ENCODE assay signal across 23 mouse cellular contexts in the genomic region with DNA sequence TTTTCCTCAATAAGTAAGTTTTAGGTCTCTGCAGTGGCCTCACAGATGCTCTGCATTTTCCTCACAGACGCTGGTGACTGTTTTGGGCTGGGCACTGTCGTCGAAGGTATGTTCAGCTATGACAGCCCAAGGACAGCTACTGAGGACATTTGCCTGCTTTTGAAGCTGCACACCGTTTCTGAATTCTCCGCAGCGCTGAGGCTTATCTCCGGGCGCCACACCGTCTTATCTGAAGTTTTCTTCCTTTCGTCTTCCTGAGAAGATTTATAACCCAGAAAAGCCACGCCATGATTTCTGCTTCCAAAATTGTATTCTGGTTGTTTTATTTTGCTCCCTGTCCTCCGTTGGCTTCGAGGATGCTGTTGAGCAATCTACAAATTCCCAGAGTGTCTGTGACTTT. TPM values are rescaled to one million over a fixed set of nuclear protein-coding genes. Genes with fewer than 3 reads are reported as not detected.
DNase-seq lines count a peak whose midpoint lies in the region; ATAC-seq lines count a peak whose summit lies in the region.
"Had no signal": no experiment of that assay in that cellular context is flagged by ENCODE, and none has a peak within 500 bp of the region (broad histone marks: within the 10 kb centered on the region; RNA-seq: fewer than 3 reads in every experiment).

No protein-coding gene starts in this region.

- no peak overlapping the region for H3K9ac ChIP-seq in heart, embryonic 12.5 days
- peak overlapping the region; percentile 35; the same call in 1 of the 2 replicates for H3K9ac ChIP-seq in heart, embryonic 16.5 days (ENCODE audit: low read length)
- H3K9ac ChIP-seq: embryonic facial prominence, embryonic 13.5 days; forebrain, embryonic 13.5 days; forebrain, postnatal 0 days; hindbrain, embryonic 14.5 days; intestine, embryonic 15.5 days had no signal

- H3K4me3 ChIP-seq in heart, embryonic 12.5 days: no peak overlapping the region
- no peak overlapping the region for H3K4me3 ChIP-seq in heart, embryonic 16.5 days (ENCODE audit: low read length)
- H3K4me3 ChIP-seq in forebrain, embryonic 10.5 days: no peak overlapping the region
- H3K4me3 ChIP-seq: embryonic facial prominence, embryonic 13.5 days; forebrain, embryonic 13.5 days; hindbrain, embryonic 10.5 days; intestine, embryonic 15.5 days had no signal

- peak; percentile 22 to 59 for DNase-seq in adrenal gland, adult (ENCODE audit: inconsistent age in 2 of 2, low spot score in 1 of 2)
- no peak for DNase-seq in adrenal gland, postnatal 4 days (ENCODE audit: low spot score in 2 of 2)
- DNase-seq in heart, postnatal 14 days: no peak
- no peak for DNase-seq in heart, adult 18-20 months
- no peak for DNase-seq in forebrain, embryonic 10.5 days (ENCODE audit: extremely low spot score, low spot score)
- DNase-seq: B cell, adult 2 months; cerebellum, adult 11-12 months; cerebellum, adult 9-10 months; cerebellum, postnatal 25 days; forebrain, postnatal 0 days; gastrocnemius, postnatal 25 days; kidney, adult 18-20 months had no signal

- peak overlapping the region; percentile 39 for H3K4me2 ChIP-seq in heart, embryonic 12.5 days
- H3K4me2 ChIP-seq in heart, embryonic 16.5 days (ENCODE audit: low read depth, low read length): 0 out of 2 replicates have a peak overlapping the region, but pooled peaks have one; percentile 14
- H3K4me2 ChIP-seq: embryonic facial prominence, embryonic 13.5 days; forebrain, embryonic 13.5 days; hindbrain, embryonic 14.5 days; intestine, embryonic 15.5 days had no signal

- no peak overlapping the region for H3K27ac ChIP-seq in heart, embryonic 12.5 days (ENCODE audit: poor library complexity, severe bottlenecking)
- H3K27ac ChIP-seq in heart, embryonic 16.5 days (ENCODE audit: low read length): no peak overlapping the region
- H3K27ac ChIP-seq in forebrain, embryonic 10.5 days: no peak overlapping the region
- H3K27ac ChIP-seq: embryonic facial prominence, embryonic 13.5 days; forebrain, embryonic 13.5 days; hindbrain, embryonic 10.5 days; hindbrain, embryonic 14.5 days; intestine, embryonic 15.5 days had no signal

- H3K36me3 ChIP-seq in heart, embryonic 12.5 days: peaks cover 23% of the 10 kb centered on the region
- peaks cover 22% of the 10 kb centered on the region for H3K36me3 ChIP-seq in heart, embryonic 16.5 days (ENCODE audit: control insufficient read depth, insufficient read depth)
- H3K36me3 ChIP-seq in forebrain, embryonic 10.5 days (replicated peaks): no peaks in the 10 kb centered on the region
- H3K36me3 ChIP-seq: G1E had no signal

- peaks cover 5% of the 10 kb centered on the region; the same call in 1 of the 2 replicates for H3K4me1 ChIP-seq in heart, embryonic 12.5 days (replicated peaks)
- H3K4me1 ChIP-seq in heart, embryonic 16.5 days (ENCODE audit: control insufficient read depth, insufficient read depth, low read length): 0 out of 2 replicates have a peak, but pooled peaks cover 2% of the 10 kb centered on the region
- no peaks in the 10 kb centered on the region for H3K4me1 ChIP-seq in forebrain, embryonic 10.5 days
- H3K4me1 ChIP-seq: embryonic facial prominence, embryonic 13.5 days; forebrain, embryonic 13.5 days; hindbrain, embryonic 10.5 days; intestine, embryonic 15.5 days had no signal

- no peaks in the 10 kb centered on the region for H3K9me3 ChIP-seq in heart, embryonic 12.5 days (replicated peaks)
- H3K9me3 ChIP-seq in heart, embryonic 16.5 days (replicated peaks; ENCODE audit: control insufficient read depth, low read length): 0 out of 2 replicates have a peak, but pooled peaks cover 2% of the 10 kb centered on the region
- H3K9me3 ChIP-seq in forebrain, embryonic 10.5 days: peaks cover 3% of the 10 kb centered on the region; the same call in 1 of the 2 replicates
- H3K9me3 ChIP-seq: embryonic facial prominence, embryonic 13.5 days; hindbrain, embryonic 10.5 days; intestine, embryonic 15.5 days had no signal

- WGBS in heart, embryonic 12.5 days: 11% methylated on average over 13 of the region's 13 CpGs
- 13% methylated on average over 13 of the region's 13 CpGs for WGBS in heart, embryonic 16.5 days
- WGBS in forebrain, embryonic 10.5 days: 91% methylated on average over 13 of the region's 13 CpGs

- intact Hi-C loops in heart, postnatal 14 days (cut with DNase I): no loop called here

- ATAC-seq in heart, embryonic 12.5 days (ENCODE audit: insufficient number of reproducible peaks, low FRiP score): no peak
- ATAC-seq in heart, embryonic 16.5 days (replicated peaks; ENCODE audit: extremely low read depth, insufficient read depth, low FRiP score): no peak
- ATAC-seq: CD4-positive, CD25-positive, alpha-beta regulatory T cell, adult 4 months; forebrain, embryonic 13.5 days; forebrain, postnatal 0 days; intestine, embryonic 15.5 days had no signal

- no peaks in the 10 kb centered on the region for H3K27me3 ChIP-seq in heart, embryonic 12.5 days (replicated peaks)
- no peaks in the 10 kb centered on the region for H3K27me3 ChIP-seq in heart, embryonic 16.5 days (ENCODE audit: control insufficient read depth, insufficient read depth, low read length)
- H3K27me3 ChIP-seq in forebrain, embryonic 10.5 days (ENCODE audit: poor library complexity, severe bottlenecking): no peaks in the 10 kb centered on the region
- H3K27me3 ChIP-seq: embryonic facial prominence, embryonic 13.5 days; forebrain, embryonic 13.5 days; intestine, embryonic 15.5 days had no signal

RNA-seq across cellular contexts. Expression of gene Fhad1, which starts 13.7 kb away (rescaled TPM):
- 1 to 10 TPM; 1.4 to 2.0 TPM for total RNA-seq in adrenal gland, postnatal 4 days (2021)
- polyA plus RNA-seq in heart, embryonic 12.5 days (2016; fragmentation: Nextera tagmentation; extraction: Ambion mirVana): 3.9 and 4.8 TPM in 2 replicates
- under 1 TPM; 0.17 to 0.48 TPM for total RNA-seq in heart, postnatal 14 days (2021)
- 3.0 and 4.0 TPM in 2 replicates for polyA plus RNA-seq in heart, embryonic 16.5 days (2015; fragmentation: Nextera tagmentation; extraction: Ambion mirVana)
- total RNA-seq in heart, adult 18-20 months (2021): under 1 TPM in 1 of 2 experiments, not detected in 1; 0.36 TPM
- polyA plus RNA-seq in forebrain, embryonic 10.5 days (2016; fragmentation: Nextera tagmentation; extraction: Ambion mirVana): 0.39 and 0.50 TPM in 2 replicates
- total RNA-seq: gastrocnemius, adult 18-20 months; granulocyte monocyte progenitor cell, adult 5-6 weeks had no signal
- polyA plus RNA-seq: G1E had no signal

RNA-seq across cellular contexts. Expression of gene Tmem51, which starts 55.6 kb away (rescaled TPM):
- total RNA-seq in adrenal gland, postnatal 4 days (2021): 10 to 100 TPM in 1 of 2 experiments, 1 to 10 TPM in 1; 7.8 to 11.3 TPM
- polyA plus RNA-seq in heart, embryonic 12.5 days (2016; fragmentation: Nextera tagmentation; extraction: Ambion mirVana): 28.3 and 29.6 TPM in 2 replicates
- total RNA-seq in heart, postnatal 14 days (2021): 10 to 100 TPM; 12.0 to 12.7 TPM
- 48.5 and 49.2 TPM in 2 replicates for polyA plus RNA-seq in heart, embryonic 16.5 days (2015; fragmentation: Nextera tagmentation; extraction: Ambion mirVana)
- 1 to 10 TPM; 3.4 to 5.2 TPM for total RNA-seq in heart, adult 18-20 months (2021)
- 6.6 and 6.7 TPM in 2 replicates for polyA plus RNA-seq in forebrain, embryonic 10.5 days (2016; fragmentation: Nextera tagmentation; extraction: Ambion mirVana)
- polyA plus RNA-seq: G1E had no signal

Comparison
In these comparisons a context has a peak if more than half of its experiments do, and no peak if none do; other contexts are left out.
1. DNase-seq: peak in adrenal gland, adult (2 of 2); none in adrenal gland, postnatal 4 days (0 of 2), heart, postnatal 14 days (0 of 2), heart, adult 18-20 months (0 of 2) and forebrain, embryonic 10.5 days (single experiment).